Mouse (Mus musculus) hindlimb bud, embryonic 11.5 days (tissue): Measurements from ENCODE around the gene Supt5.

Source experiments
- DNase-seq: peaks from one replicate; pipeline ENCODE4 v3.0.0-alpha.2; 2012; ENCODE audit warnings: low read depth, low spot score; ENCODE audit errors: extremely low spot score

The Supt5 gene

DNA sequence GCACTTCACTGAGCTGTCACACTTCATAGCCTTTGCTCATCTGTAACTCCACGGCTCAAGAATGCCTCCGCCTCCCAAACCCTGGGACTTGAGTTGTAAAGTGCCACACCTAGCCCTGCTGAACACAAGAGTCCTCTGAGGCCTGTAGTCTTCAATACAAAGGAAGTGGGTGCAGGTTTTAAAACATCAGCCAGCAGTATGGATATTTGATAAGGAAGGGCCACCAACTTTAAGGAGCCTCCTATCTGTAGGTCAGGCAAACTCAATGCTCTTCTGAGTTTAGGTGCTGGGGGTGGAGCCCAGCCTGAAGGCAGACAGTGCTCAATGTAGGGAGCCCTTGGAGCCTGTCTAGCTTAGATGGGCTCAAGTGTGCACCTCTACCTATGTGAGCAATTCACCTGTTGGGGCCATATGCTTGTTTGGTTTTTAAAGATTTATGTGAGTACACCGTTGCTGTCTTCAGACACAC lies 15.6 kb upstream of the Supt5 start:
- DNase-seq = no peak

DNA sequence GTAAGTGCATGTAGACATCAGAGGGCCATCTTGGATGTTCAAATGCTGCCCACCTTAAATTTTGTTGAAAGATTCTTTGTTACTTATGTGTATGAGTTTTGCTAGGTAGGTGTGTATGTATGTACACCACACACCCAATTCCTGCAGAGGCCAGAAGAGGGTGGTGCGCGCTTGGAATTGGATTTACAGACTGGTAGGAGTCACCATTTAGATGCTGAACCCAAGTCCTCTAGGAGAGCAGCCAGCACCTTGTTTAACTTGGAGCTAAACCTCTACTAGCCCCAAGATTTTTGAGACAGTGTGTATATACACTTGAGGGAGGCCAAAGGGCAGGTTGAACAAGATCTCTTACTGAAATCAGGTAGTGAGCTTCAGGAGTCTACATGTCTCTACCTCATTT lies 14.7 kb upstream of the Supt5 start:
- DNase-seq = no peak

DNA sequence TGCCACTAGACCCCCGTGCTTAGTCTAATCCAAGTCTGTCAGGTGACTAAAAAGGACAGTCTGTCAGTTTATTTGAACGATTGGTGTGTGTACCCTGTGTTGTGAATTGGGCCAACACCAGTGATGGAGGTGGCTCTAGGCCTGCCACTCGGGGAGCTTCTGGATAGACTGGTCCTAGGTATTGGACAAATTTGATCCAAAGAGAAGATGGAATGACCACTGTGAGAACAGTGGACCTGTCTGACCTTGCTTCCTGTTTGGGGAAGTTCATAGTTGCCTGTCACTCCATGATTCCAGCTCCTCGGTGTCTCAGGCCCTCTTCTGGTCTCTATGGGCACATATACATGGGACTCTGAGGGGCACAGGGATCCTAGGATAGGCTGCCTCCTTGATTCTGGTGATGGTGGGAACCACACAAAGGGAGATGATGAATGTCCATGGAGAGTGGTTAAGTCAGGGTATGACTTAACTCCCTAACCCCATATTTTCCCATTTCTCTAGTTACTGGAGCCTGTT lies 13.2 kb upstream of the Supt5 start:
- DNase-seq = no peak

DNA sequence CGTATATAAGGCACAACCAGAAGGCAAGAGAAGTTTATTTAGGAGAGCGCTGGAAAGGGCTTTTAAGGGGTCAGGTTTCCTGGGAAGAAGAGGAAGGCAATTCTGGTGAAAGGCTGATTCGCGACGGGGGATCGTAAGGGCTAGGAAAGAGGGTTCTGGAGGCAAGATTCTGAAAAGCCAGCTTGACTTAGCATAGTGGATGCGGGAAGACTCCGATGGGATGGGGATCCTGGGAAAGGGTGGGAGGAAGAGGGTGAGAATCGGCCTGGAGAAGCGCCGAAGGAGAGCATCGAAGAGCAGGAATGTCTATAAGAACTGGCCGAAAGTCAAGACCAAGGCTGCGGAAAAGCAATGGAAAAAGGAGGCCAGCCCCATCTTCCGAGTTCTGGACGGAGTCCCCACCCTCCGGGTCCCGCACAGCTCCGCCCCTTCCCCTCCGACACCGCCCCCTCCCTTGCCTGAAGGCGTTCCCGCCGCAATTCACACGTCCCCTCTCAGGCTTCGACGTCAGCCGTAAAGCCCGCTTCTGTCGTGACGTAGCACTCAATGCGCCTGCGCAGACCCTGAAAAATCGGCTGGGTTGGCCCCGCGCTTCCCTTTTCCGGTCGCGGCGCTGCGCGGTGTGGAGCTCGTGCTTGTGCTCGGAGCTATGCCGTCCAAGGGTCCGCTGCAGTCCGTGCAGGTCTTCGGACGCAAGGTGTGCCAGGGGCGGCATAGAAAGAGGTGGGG lies 11.8 kb upstream of the Supt5 start, which contains the start of gene Rps16:
Gene Rps16, plus strand, starts transcription at position 498 of the 729 bp plus-strand sequence.
- peak; percentile 92 for DNase-seq

DNA sequence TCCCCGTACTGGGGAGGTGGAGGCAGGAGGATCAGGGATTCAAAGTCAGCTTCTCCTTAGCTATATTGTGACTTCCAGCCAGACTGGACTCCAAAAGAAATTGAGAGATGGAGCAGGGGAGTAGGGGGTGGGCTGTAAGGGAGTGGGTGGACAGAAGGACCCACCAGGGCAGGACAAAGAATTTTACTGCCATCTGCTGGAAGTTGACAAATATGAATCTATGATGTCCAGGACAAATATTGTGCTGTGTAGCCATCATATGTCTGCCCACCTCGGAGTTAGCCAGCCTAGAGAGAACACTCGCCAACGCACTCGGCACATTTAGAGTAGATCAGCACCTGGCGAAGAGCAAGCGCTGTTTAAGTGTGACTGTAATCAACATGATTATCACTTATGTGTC lies 10.1 kb upstream of the Supt5 start:
- no peak for DNase-seq

DNA sequence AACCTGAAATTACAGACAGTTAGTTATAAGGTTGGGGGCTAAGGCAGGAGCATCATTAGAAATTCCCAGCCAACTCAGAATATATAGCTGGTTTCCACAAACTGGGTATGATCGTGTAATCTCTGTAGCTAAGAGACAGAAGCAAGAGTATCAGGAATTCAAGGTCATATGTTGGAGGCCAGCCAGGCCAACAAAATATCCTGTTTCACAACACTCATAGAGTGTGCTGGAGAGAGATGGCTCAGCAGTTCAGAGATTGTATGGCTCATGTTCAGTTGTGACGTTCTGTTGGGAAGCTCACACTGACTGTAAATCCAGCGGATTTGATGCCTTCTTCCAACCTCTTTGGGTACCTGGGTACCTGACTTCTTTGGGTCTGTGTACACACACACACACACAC lies 9.2 kb upstream of the Supt5 start:
- DNase-seq = no peak

DNA sequence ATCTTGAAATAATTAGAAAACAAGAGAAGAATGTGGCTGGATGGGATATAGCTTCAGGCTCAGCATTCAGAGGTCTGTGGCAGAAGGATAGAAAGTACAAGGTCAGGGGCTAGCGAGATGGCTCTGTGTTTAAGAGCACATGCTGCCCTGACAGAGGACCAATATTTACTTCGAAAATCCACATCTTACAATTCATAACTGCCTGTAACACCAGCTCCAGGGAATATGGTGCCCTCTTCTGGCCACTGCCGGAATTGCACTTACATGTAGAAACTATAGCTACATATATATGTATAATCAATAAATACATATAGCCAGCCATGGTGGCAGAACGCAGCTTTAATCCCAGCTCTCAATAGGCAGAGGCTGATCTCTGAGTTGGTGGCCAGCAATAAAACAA lies 6.1 kb upstream of the Supt5 start:
- no peak for DNase-seq

DNA sequence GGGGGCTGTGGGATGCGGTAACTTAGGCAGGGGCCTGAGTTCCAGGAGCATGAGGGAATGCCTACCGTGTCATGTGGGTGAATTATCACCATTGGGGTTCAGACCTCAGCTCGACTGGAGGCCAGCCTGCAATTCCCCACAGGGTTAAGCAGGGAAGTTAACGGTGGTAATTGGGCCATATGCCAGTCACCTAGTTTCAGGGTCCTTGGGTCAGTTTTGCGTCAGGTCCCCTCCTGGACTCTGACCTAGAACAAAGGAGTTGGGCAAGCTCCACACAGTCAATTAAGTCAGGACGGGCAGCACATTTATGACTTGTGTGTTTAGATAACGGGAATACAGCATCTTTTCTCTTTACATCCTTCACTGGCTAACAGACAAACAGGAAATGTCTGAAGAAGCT lies 2.8 kb upstream of the Supt5 start:
- no peak for DNase-seq

DNA sequence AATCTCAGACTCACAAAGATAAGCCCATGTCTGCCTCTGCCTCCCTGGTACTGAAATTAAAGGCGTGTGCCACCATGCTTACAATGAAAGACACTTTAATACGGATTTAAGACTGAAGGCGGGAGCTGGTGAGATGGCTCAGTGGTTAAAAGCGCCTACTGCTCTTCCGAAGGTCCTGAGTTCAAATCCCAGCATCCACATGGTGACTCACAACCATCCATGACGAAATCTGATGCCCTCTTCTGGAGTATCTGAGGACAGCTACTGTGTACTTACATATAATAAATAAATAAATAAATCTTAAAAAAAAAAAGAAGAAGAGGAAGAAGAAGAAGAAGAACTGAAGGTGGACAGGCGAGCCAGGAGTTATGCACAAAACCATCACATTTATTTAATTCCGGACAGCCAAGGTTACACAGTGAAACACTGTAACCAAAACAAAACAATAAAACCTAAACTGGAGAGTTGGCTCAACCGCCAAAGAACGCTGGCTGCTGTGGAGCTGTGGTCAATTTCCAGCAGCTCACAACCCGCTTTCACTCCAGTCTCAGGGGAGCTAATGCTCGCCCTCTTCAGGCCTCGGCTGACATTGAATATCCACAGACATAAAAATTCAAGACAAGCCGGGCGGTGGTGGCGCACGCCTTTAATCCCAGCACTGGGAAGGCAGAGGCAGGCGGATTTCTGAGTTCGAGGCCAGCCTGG lies 819 bp upstream of the Supt5 start:
- no peak for DNase-seq

DNA sequence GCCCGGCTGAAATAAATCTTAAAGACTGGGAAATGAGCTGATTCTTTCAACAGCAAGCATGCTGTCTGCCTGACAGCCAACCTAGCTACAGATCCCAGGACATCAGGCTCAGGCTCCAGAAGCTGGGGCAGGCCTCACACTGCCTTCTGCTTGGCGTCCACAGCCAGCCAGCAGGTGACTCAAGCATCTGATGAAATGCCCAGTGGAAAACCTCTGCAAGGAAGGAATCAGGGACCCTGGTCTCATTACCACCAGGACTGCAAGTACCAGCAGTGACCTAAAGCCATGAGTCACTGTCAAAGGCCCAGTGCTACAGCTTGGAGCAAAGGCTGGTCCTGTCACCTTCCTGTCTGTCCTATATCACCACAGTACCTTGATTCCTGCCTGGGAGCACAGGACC lies 3.1 kb downstream of the Supt5 start:
- DNase-seq = no peak

DNA sequence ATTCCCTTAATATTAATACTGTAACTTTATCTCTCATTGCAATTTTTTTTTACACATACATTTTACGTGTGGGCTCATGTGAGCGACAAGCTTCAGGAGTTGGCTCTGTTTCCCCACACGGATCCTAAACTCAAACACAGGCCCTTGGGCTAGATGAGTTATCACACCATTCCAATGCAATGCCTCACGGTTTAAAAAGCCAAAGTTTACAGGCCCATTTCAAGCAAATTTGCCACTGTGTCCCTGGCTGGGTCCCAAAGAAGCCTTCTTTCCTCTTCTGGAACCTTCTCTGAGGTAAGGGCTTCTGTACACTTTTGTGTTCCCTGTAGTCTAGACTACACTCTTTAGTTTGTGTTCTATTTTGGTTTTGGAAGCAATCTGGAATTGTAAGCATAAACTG lies 4.0 kb downstream of the Supt5 start:
- no peak for DNase-seq

DNA sequence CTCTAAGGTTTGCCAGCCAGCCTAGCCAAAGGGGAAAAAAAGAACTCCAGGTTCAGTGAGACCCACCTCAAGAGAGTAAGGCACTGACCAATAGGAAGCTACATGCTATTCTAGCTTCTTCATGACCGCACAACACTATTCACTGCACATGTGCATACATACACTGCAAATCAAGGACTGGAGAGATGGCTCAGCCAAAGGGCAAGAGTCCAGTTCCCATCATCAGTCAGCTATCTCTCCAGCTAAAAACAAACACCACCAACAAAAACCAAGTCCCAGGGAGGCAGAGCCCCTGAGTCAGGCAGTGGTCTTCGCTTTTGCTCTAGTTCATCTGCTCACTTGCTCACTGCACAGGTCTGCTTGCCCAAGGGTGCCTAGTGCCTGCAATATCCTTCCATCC lies 10.3 kb downstream of the Supt5 start:
- DNase-seq = no peak

DNA sequence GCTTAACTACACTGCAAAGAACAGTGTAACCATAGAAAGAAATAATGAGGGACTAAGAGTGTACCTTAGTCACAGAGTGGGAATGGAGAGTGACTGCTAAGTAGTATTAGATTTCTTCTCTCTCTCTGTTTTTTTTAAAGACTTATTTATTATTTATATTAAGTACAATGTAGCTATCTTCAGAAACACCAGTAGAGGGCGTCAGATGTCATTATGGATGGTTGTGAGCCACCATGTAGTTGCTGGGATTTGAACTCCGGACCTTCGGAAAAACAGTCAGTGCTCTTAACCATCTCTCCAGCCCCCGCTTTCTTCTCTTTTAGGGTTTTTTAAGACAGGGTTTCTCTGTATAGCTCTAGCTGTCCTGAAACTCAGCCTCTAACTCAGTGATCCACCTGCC lies 12.1 kb downstream of the Supt5 start:
- DNase-seq = no peak

DNA sequence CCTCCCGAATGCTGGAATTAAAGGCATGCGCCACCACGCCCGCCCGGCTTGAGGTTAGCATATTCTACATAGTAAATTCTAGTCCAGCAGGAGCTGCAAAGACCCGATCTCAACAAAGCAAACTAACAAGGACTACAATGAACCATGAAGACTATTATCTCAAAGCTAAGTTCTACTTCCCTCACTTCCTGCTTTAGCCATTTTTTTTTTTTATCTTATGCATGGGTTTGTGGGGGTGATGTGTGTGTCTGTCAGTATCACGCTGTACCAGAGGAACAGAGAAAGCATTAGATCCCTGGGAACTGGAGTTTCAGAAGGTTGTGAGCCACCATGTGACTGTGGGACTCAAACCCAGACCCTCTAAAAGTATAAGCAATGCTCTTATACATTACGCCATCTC lies 13.3 kb downstream of the Supt5 start:
- DNase-seq = no peak

DNA sequence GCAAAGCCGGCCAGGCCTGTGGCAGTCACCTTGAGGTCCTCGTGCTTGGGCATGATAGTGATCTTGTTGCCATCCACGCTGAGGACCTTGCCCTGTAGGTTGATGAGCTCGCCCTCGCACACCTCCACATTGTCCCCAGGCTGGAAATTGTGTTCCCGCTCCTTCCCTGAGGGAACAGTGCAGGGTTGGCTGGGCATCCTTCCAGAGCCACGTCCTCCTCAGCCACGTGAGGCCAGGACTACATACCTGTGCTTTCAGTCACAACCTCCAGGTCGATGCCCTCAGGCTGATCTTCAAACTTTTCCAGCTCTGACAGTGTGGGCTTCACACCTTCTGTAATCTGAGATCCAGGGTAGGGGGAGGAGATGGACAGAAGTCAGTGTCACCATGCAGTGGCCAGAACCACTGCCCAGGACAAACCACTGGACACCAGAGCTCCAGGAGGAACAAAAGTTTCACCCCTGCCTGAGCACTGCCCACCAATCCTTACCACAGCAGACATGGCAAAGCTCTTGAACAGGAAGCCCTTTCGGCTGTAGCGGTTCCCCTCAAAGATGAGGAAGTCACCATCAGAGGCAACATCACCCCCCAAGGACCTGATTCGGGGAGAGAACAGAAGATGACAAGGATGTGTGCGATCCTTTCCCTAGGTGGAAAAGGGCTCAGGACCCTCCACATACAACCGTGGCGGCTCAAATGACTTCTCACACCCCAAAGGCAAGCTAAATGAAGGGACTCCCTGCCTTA lies 16.4 kb downstream of the Supt5 start:
- DNase-seq = no peak

DNA sequence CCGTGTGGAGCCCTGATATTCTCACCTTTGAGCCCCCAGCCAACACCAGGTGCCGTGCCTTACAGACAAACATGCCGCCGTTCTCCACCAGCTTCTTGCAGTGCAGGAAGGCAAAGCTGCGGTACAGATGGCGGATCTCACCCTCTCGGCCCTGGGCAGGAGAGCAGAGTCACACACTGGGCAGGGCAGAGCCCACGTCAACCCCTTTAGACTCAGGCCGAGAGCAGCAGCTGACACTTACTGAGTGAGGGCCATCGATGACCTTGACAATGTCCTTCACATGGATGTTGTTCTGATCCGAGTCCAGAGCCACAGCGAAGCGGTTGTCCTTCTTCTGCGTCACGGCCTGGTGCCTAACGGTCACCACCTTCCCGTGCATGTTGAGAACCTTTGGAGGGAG lies 19.8 kb downstream of the Supt5 start:
- DNase-seq = no peak

DNA sequence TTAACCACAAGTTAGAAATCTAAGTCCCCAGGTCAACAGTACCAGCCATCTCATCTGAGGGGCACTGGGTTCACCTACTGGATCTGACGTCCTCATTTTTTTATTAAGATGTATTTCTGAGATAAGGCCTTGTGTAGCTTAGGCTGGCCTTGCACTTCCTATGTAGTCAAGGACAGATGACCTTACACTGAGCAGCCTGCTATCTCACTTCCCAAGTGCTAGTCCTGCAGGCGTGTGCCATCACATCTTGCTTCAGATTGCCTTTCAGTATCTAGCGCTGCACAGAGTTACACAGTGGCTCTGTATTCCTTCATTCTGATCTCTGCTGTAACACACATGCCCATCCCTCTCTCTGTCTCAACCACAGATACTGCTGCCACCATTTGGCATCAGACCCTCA lies 20.5 kb downstream of the Supt5 start:
- DNase-seq = no peak

DNA sequence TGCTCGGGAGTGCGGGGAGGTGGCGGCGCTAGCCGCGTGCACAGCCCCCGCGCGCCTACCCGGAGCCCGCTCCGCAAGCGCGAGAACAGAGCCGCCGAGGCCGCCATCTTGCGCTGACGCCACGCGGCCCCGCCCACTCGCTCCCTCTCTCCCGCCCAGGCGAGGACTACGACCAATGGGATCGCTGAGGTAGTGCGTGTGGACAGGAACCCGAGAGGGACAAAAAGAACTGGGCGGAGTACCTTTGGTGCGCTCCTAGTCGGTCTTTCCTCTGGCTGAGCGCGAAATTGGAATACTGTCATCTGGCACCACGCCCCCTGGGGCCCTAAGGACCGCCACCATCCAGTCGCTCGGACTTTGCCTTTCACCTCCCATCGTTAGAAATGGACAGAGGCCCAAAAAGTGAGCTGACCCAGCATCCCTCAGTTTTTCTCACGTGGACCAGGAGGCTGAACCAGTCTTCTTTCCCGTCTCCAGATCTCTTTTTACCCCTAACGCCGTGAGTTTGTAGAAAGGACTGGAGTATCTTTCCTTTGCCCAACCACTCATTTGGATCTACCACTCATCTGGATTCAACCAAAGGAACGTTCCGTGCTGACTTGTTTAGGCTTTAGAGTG lies 26.5 kb downstream of the Supt5 start, which contains the start of gene Timm50:
Gene Timm50, minus strand, starts transcription at position 147 of the 618 bp plus-strand sequence.
- DNase-seq = peak; percentile 93

DNA sequence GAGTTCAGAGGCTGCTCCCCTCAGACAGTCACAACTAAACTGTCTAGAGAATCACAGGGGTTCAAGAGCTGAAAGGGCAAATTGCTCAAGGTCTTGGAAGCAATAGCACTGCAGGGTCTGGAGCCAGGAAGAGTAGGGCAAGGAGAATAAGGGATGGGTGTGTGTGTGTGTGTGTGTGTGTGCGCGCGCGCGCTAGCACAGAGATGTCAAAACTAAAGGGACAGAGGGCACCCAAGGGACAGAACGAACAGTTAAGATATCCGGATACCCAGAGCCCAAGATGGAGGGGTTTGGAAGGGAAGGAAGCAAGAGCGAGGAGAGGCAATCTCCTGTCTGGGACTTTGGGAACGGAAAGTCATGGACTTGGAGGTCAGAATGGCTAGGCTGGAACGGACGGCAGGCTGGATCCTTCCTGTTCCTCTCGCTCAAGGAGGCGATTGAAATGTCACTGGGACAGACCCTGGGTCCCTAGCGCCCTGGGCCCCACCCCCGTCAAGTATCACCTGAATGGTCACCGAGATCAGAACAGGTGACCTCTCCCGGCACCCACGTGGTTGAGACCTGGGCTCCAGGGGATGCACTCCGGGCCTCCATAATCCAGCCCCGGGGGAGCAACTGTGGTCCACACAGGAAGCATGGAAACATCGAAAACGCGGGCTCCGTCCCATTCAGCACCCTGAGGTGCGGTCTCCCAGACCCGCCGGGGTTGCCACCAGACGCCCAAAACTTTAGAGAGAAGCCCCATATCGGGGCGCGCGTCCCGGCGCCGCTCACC lies 27.2 kb downstream of the Supt5 start:
- no peak for DNase-seq

DNA sequence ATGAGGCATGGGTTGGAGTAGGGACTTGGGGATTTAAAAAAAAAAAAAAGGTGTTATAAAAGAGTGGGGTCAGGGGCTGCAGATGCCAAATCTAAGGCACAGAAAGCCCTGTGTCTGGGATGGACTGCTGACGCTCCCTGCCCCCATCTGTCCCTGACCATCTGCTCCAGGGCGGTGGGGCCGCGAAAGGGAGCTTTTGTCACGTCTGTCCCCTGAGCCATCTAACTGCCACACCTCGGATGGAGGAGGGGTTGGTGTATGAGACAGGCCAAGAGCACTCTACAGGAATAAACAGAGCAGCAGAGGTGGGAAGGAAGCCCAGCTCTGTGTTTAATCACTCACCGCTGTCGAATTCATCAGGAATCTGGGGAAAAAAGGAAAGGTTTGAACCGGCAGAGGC lies 28.8 kb downstream of the Supt5 start:
- no peak for DNase-seq
